Mouse (Mus musculus): ENCODE measurements at regions not wholly inside any gene's neighbourhood (a gene's known extent, or its start where the extent isn't known, plus 50 kb on each side); places are given as distances from the start of the nearest gene placed in this dataset.

DNA sequence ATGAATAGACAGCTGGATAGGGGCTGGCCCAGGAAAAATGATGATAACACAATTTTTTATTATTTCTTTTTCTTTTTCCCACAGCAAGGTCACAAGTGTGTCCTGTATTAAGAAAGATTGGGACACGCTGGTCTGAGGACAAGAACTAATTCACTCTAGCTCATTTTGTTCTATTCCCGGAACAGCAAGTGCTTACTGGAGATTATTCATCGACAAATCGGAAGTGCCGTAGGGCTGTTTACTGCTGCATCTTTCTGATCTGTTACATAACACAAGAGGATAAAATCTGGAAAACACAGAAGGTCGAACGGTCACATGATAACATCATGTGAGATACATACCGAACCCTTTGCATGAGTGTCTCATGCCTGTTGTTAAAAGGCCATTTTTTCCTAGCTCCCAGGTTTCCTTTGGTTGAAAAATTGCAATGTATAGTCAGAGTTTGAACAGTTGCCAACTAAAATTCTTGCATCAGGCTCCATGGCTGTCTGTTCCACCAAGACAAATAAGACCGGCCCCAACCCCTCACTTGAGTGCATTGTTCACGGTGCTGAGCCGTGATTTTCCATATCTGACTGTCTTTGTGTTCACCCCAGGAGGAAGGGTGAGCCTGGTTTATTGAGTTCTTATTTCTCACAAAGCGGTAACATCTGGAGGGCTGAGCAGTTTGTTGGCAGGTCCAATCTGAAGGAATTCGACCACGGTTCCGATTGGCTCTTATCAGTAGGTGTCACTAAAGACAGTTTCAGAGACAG is 139.0 kb upstream of the Gm15217 start:
- TF ChIP-seq CTCF (IDR thresholded peaks at IDR 0.05; ENCODE audit: low read depth, low read length) (no peak), POLR2A (IDR thresholded peaks at IDR 0.05; ENCODE audit: extremely low read depth, insufficient read depth, low read length) (no peak)
